Mouse (Mus musculus): Measurements from ENCODE around the gene Stk39. TPM values are rescaled to one million over a fixed set of nuclear protein-coding genes. Genes with fewer than 3 reads are reported as not detected.
A peak's percentile ranks its signal among the peaks of the same experiment; 100 is the strongest.

The Stk39 gene
- polyA plus RNA-seq, 1 experiment, result 3.6 TPM

DNA sequence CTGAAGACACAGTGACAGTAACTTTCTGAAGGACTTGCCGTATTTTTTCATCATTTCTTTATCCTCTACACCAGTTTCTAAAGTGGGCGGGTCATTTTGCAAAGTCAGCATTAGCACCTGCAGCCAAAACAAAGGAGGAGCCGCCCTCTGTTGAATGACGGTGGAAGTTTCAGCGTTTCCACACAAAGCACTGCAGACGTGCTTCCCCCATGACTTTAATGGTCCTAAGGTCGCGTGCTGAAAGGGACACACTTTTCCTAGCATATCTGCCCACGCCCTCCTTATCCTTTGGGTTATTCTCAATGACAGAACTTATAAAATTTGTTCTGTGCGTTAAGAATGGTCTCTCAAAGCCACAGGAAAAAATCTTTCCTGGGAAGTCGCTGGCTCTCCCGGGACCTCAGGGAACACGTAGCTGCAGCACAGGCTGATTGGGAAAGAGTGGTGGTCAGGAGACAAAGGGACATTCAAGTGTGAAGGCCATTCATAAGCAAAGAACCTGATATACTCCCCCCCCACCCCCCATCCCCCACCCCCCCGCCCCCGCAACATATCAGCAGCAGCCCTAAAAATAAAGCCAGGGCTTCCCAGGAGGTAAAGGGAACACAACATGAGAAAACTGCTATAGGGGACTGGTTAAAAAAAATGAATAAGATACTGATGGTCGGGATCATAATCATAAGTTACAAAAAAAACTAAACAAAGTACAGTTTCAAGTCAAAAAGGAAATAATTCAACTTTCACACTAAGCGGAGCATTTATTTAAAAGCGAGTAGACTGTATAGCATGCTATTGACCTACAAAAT, 105.8 kb downstream of the Stk39 start:
- Histone ChIP-seq H3K4me3 (replicated peaks; ENCODE audit: extremely low read depth, low read depth, low read length) (no peak overlapping the region), H3K4me1 (ENCODE audit: control insufficient read depth, insufficient read depth, low read length) (no peaks in the 10 kb centered on the region)
- WGBS, result 39% methylated on average over 18 of the region's 18 CpGs
- TF ChIP-seq CTCF (IDR thresholded peaks at IDR 0.05; ENCODE audit: insufficient read depth, low read length), result no peak
- no peak for TF ChIP-seq POLR2A (IDR thresholded peaks at IDR 0.05; ENCODE audit: borderline replicate concordance, extremely low read depth, low read depth, low read length)
- no peak for DNase-seq

DNA sequence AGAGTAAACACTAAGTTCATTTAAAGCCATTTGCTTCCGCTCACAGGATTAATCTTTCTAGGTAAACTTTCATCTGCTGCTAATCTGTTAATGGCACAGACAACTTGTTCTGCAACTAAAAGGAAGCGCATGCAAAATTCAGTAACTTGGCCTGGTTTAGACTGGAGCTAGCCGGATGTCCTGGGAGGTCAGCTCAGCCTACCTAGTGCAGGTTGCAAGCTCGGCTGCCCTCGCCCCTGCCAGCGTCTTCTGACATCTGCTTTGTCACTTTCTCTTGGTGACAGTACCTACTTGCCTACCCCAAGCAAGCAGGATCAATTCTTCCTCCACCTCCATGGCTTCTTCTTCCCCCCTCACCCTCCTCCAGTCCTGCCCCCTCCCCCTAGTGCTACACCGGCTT, 106.6 kb downstream of the Stk39 start:
- 69% methylated on average over 7 of the region's 7 CpGs for WGBS

DNA sequence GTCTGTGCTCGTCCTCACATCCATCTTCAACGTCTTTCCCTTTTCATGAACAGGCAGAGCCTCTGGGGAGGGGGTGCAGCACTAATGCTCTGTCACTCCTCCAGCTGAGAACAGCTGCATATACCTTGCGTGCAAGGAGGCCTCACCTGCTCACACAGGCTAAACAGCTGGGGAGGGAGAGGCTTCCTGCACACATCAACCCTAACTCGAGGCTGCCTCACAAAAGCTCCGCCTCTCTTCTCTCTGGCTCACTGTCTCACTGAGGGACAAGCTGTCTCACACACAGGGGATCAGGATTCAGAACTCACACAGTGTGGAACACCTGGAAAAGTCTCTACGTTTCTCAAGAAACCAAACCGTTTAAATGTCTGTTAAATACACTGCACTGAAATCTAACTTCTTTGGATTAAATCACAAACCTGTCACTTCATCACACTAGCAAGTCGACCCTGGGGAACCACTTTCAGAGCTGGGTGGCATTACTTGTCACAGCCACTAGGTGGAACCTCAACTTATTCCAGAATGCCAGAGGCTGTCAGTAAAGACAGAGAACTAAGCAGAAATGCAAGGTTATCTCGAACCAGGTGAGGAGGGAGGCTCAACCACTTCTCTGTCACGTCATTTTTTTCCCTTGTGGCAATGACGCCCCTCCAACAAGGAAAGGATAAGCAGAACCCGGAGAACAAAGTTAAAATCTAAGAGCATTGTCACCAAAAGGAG, 107.7 kb downstream of the Stk39 start:
- no peak overlapping the region for H3K4me3 ChIP-seq (replicated peaks; ENCODE audit: extremely low read depth, low read depth, low read length)
- peak; percentile 39; the same call in 1 of the 2 replicates for TF ChIP-seq CTCF (IDR thresholded peaks at IDR 0.05; ENCODE audit: insufficient read depth, low read length)
- no peak for TF ChIP-seq POLR2A (IDR thresholded peaks at IDR 0.05; ENCODE audit: borderline replicate concordance, extremely low read depth, low read depth, low read length)
- peak; percentile 26 for DNase-seq
- H3K4me1 ChIP-seq (ENCODE audit: control insufficient read depth, insufficient read depth, low read length), result no peaks in the 10 kb centered on the region
- 31% methylated on average over 12 of the region's 12 CpGs for WGBS

More for the DNA sequence above, 106.6 kb downstream of the Stk39 start:
- no peaks in the 10 kb centered on the region for H3K4me1 ChIP-seq (ENCODE audit: control insufficient read depth, insufficient read depth, low read length)
- H3K4me3 ChIP-seq (replicated peaks; ENCODE audit: extremely low read depth, low read depth, low read length), result no peak overlapping the region
- TF ChIP-seq POLR2A (IDR thresholded peaks at IDR 0.05; ENCODE audit: borderline replicate concordance, extremely low read depth, low read depth, low read length), result no peak
- no peak for TF ChIP-seq CTCF (IDR thresholded peaks at IDR 0.05; ENCODE audit: insufficient read depth, low read length)
- DNase-seq, result no peak

DNA sequence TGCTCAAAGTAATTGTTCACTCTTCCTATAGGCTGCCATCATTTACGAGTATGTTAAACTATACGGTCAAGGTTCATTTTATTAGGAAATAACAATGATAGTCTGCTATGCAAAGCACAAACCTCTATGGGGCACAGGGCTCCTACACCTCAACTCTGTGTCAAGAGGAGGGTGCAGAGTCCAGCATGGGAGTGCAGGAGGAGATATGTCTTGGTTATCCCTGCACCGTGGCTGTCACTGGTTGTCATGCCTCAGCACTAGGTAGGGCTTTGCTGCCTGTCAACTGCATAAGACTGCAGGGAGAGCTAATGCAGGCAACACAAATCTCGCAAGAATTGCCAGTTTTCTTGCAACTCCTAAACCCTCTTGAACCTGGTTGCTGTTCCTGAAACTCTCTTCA, 108.9 kb downstream of the Stk39 start:
- H3K4me1 ChIP-seq (ENCODE audit: control insufficient read depth, insufficient read depth, low read length), result no peaks in the 10 kb centered on the region
- no peak overlapping the region for H3K4me3 ChIP-seq (replicated peaks; ENCODE audit: extremely low read depth, low read depth, low read length)
- WGBS, result 94% methylated on average over 4 of the region's 4 CpGs
- TF ChIP-seq POLR2A (IDR thresholded peaks at IDR 0.05; ENCODE audit: borderline replicate concordance, extremely low read depth, low read depth, low read length) (no peak), CTCF (IDR thresholded peaks at IDR 0.05; ENCODE audit: insufficient read depth, low read length) (no peak)
- DNase-seq, result no peak

DNA sequence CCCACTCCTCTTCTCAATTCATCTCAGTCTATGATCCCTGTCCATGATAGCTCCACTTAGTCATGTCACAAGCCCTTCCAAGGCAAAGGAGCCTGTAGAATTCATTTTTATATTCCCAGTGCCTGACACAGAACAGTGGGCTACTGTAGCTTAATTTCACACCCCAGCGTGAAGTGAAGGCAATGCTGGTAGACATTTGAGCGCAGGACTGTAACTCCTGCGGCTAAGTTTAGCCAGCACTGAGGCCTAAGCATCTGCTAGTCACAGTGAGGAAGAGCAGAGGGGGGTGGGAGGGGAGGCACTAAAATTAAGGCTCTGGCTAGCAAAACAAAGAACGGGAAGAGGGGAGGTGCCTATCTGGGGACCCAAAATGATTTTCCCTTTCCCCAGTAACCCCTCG, 110.4 kb downstream of the Stk39 start:
- Histone ChIP-seq H3K4me1 (ENCODE audit: control insufficient read depth, insufficient read depth, low read length) (no peaks in the 10 kb centered on the region), H3K4me3 (replicated peaks; ENCODE audit: extremely low read depth, low read depth, low read length) (no peak overlapping the region)
- 78% methylated on average over 5 of the region's 5 CpGs for WGBS
- no peak for TF ChIP-seq POLR2A (IDR thresholded peaks at IDR 0.05; ENCODE audit: borderline replicate concordance, extremely low read depth, low read depth, low read length)
- TF ChIP-seq CTCF (IDR thresholded peaks at IDR 0.05; ENCODE audit: insufficient read depth, low read length), result no peak
- DNase-seq, result no peak

DNA sequence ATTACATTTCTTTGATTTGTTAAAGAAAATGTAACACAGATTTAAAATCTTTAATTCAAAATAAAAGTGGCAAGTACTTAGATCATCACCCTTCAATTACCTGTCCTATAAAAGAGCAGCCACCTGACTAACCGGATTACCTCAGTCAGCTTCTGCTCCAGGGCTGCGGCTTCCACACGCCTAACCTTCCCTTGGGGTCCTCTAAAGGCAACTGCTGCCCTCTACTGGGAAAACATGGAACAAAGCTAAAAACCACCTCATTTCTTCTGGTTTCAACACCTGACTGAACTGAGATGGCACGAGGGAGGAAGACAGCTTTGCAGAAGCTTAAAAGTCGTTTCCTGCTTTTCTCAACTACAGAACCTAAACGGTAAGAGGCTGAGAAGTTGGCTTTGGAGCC, 121.4 kb downstream of the Stk39 start:
- TF ChIP-seq POLR2A (IDR thresholded peaks at IDR 0.05; ENCODE audit: borderline replicate concordance, extremely low read depth, low read depth, low read length) (no peak), CTCF (IDR thresholded peaks at IDR 0.05; ENCODE audit: insufficient read depth, low read length) (peak; percentile 63)
- peak; percentile 20 for DNase-seq

DNA sequence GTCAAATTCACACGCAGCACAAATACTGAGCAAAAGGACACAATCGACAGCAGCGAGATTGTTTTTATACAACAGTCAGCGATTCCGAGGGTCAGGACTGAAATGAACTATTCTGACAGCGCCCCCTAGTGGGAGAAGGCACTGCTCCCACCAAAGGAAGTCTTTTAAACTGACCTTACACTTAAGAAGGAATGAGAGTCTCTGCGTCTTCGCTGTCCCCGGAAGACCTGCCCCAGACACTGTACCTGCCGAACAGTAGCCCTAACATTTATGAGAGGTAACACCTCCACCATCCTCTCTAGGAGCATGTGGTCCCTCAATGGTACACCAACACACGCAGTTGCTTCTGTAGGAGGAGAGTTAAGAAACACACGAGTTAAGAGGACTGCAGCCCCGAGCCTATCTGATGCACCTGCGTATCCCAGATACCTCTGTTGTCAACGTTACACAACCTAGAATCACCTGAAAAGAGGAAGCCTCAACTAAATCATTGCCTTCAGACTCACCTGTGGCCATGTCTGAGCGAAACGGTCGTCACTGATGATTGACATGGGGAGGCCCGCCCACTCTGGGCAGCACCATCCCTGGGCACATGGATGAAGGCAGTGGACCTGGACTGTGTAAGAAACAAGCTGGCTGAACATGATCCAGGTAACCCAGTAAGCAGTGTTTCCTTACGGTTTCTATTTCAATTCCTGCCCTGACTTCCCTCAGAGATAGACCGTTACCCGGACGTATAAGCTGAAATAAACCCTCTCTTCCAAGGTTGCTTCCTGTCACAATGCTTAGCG, 122.3 kb downstream of the Stk39 start:
- H3K4me3 ChIP-seq (replicated peaks; ENCODE audit: extremely low read depth, low read depth, low read length), result no peak overlapping the region
- WGBS, result 51% methylated on average over 24 of the region's 24 CpGs
- peak; percentile 68 for TF ChIP-seq CTCF (IDR thresholded peaks at IDR 0.05; ENCODE audit: insufficient read depth, low read length)
- TF ChIP-seq POLR2A (IDR thresholded peaks at IDR 0.05; ENCODE audit: borderline replicate concordance, extremely low read depth, low read depth, low read length), result no peak
- no peaks in the 10 kb centered on the region for H3K4me1 ChIP-seq (ENCODE audit: control insufficient read depth, insufficient read depth, low read length)
- DNase-seq, result peak; percentile 60

More for the DNA sequence above, 121.4 kb downstream of the Stk39 start:
- 7% methylated on average over 6 of the region's 6 CpGs for WGBS
- no peak overlapping the region for H3K4me3 ChIP-seq (replicated peaks; ENCODE audit: extremely low read depth, low read depth, low read length)
- H3K4me1 ChIP-seq (ENCODE audit: control insufficient read depth, insufficient read depth, low read length), result no peaks in the 10 kb centered on the region

DNA sequence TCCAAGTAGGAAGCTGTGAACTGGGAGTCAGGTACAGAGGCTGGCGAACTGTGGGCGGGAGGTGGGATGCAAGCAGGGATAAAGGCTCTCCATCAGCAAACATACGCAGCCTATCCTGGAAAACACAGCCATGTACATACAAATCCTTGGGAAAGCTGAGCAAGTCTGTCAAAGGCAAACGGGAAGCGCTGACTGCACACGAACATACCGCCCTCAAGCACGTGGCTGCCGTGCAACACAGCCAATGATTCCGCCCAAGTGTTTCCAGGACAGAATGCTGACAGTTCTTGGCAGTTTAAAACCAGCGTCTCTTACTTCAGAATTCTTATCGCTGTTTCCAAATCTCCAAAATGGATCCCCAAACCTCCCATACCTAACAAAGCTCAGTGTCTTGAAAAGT, 123.1 kb downstream of the Stk39 start:
- H3K4me3 ChIP-seq (replicated peaks; ENCODE audit: extremely low read depth, low read depth, low read length), result no peak overlapping the region
- no peak for DNase-seq
- no peaks in the 10 kb centered on the region for H3K4me1 ChIP-seq (ENCODE audit: control insufficient read depth, insufficient read depth, low read length)
- 78% methylated on average over 12 of the region's 12 CpGs for WGBS
- TF ChIP-seq CTCF (IDR thresholded peaks at IDR 0.05; ENCODE audit: insufficient read depth, low read length) (no peak), POLR2A (IDR thresholded peaks at IDR 0.05; ENCODE audit: borderline replicate concordance, extremely low read depth, low read depth, low read length) (no peak)

DNA sequence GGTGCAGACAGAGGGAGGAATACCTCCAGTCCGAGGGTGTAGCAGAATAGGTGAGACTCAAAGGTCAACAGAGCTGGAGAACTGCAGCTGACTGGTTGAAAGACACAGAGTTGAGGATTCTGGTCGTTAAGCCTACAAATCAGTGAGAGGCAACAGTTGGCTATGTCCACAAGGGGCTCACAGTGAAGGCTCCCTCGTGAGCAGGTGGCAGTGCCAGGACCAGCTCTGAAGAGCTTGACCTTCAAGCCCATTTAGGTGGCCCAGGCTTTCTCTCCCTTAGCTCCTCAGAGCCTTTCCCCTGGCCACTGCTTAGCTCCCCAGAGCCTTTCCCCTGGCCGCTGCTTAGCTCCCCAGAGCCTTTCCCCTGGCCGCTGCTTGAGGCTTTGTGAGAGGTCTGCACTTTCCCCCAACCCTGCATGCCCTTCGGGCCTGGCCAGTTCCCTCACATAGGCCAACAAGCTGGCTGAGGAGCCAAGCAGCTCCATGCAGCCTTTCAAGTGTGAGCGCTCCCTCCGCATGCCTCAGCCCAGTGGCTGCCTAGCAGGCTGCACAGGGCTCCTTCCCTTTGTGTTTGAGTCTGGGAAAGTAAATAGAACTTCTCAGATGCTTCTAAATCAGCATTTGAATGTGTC, 125.3 kb downstream of the Stk39 start:
- 80% methylated on average over 8 of the region's 8 CpGs for WGBS
- TF ChIP-seq CTCF (IDR thresholded peaks at IDR 0.05; ENCODE audit: insufficient read depth, low read length) (no peak), POLR2A (IDR thresholded peaks at IDR 0.05; ENCODE audit: borderline replicate concordance, extremely low read depth, low read depth, low read length) (no peak)
- Histone ChIP-seq H3K4me3 (replicated peaks; ENCODE audit: extremely low read depth, low read depth, low read length) (no peak overlapping the region), H3K4me1 (ENCODE audit: control insufficient read depth, insufficient read depth, low read length) (no peaks in the 10 kb centered on the region)
- no peak for DNase-seq

All from lung, adult 2 months (tissue).